Mouse (Mus musculus) embryonic fibroblast, embryonic 13.5 days (primary cell): Measurements from ENCODE around the gene Eef1akmt1.

Source experiments
- CTCF ChIP-seq: IDR thresholded peaks from 2 replicates; pipeline ENCODE4 v1.5.1; 2011; ENCODE audit warnings: mild to moderate bottlenecking, control low read depth, low read length, moderate library complexity, borderline replicate concordance; ENCODE audit not compliant: insufficient read depth
- POLR2A ChIP-seq: IDR thresholded peaks from 2 replicates; pipeline ENCODE4 v1.6.1; 2011; ENCODE audit warnings: low read depth, mild to moderate bottlenecking, control low read depth, low read length, moderate library complexity

DNA sequence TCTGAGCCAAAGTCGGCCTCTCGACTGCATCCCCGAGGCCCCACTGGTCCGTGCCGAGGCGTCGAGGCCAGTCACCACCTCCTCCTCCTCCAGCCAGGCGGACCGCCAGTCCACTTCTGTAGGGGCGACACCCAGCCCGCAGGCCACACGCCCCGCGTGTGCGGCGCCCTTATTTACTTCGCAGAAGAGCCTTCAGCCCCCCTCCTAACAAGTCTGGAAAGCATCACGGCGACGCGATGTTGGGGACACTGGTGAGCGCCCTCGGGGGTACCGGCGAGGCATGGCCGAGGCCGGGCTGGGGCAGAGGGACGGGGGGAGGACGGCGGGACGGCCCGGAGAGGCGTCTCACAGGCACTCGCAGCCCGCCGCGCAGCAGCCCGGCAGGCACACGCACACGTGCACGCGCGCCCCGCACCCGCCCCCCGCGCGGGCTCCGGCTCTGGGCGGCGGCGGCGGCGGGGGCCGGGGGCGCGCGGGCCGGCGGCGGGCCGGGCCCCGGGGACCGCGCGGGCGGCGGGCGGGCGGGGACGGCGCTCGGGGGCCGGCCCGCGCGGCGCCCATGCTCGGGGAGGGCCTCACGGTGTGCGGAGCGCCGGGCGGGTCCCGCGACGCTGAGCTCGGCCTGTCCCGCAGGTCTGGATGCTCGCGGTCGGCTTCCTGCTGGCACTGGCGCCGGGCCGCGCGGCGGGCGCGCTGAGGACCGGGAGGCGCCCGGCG is 46.6 kb downstream of the Eef1akmt1 start, which contains the start of gene Il17d:
- TF ChIP-seq CTCF (no peak), POLR2A (0 out of 2 replicates have a peak, but pooled peaks have one; percentile 17)
